Mouse (Mus musculus) 3134 (cell line): ENCODE measurements at regions not wholly inside any gene's neighbourhood (a gene's known extent, or its start where the extent isn't known, plus 50 kb on each side); places are given as distances from the start of the nearest gene placed in this dataset.

Experiments used
- DNase-seq: peaks from one replicate; pipeline ENCODE4 v3.0.0-alpha.2; 2011; ENCODE audit warnings: low spot score; ENCODE audit not compliant: insufficient read length; ENCODE audit errors: extremely low read depth

DNA sequence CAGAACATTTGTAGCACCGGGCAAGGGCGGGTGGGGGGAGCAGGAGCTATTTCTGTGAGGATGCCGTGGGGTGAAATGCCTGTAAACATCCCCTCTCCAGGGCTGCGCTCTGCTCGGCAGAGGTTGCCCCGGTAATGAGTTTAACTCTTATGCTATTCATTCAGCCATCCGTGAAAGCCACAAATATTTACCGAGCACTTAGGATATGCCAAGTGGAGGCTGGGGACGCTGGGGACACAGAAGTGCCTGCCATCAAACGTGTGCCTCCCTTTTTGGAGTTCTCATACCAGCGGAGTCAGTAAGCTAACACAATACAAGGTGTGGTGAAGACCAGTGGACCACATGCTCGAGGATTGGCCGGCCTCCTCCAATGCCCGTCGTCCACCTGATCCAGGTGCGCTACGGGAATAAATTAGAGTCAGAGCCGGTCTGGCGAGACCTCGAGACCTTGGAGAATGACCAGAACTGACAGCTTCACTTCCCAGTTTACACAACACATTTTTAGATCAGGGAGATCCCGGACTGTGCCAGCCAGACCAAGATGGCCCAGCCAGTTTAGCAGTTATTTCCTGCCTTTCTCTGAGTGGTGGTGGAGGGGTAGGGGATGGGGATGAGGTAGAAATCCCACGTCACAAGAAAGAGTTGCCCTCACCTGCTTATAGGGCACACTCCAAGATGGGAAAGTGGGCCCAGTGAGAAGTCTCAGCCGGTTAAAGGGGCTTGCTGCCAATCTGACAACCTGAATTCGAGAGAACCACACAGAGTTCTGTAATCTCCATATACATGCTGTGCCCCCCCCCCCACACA lies 134.4 kb downstream of the 2410131K14Rik start:
- peak; percentile 68 for DNase-seq

DNA sequence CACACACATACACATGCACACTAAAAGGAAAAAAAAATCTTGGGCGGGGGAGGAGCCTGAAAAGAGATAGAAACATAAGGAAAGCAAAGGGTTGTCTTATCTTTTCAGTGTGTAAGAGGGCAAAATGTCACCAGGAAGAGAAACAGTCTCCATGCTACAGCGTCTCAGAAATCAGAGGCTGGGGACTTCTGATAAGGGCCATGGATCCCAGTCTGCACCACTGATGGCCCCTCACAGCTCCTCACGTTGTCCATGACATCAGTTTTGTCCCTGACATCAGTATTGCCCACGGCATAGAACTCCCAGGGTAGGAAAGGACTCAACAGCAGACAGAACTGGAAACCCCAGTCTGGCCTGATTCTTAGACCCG lies 135.0 kb downstream of the 2410131K14Rik start:
- no peak for DNase-seq

DNA sequence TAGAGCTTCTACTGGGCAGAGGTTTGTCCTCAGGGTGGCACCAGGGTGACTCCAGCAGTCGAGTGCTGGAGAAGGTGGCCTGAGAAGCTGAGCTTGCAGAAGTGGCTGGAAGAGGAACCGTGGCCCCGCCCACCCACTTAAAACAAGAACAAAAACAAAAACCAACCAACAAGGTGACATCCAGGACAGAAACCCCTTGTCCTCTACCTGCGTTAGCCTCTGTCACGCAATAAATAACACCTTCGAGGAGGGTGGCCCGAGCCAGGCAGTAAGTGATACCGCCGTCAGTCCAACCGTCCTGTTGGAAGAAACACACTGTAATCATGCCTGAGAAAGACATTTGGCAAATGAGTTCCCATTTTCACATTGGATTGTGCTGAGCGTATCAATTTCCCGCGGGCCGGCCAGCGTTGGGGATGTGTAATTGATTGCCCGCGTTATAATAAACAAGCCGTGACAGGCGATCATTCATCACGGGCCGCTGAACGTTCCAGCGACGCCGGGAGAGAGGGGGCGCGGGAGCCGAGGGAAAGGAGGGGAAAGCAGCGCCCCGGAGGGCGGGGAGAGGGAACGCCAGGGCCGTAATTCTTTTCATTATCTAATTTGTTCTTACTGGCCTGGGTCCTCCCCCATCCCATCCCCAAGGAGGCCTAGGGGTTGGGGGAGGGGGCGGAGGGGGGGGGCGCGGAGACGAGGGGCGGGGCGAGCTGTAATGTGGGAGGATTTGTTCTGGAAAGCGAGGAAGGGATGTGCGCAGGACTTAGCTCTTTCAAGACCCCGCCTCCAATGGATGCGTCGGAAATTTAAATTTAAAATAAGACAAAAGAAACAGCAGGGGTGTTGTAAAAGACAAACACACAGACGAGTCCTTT lies 135.6 kb downstream of the 2410131K14Rik start:
- DNase-seq: peak; percentile 57

DNA sequence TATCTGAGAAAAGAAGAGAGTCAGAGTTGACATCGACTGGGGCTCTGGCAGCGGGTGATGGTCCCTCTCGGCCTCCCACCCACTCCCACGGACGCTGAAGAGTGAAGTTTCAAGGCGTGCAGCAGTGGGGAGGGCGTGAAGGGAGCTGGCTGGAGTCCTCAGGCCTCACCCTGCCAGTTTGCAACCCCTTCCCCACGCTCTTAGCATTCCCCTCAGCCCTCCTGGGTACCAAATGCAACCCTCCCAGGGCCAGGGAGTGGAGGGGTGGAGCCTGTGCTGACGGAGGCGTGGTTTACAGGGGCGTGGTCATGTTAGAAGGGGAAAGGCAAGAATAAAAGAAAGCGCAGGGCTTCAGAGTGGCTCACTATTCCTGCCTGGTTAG lies 136.3 kb downstream of the 2410131K14Rik start:
- DNase-seq: peak; percentile 65

DNA sequence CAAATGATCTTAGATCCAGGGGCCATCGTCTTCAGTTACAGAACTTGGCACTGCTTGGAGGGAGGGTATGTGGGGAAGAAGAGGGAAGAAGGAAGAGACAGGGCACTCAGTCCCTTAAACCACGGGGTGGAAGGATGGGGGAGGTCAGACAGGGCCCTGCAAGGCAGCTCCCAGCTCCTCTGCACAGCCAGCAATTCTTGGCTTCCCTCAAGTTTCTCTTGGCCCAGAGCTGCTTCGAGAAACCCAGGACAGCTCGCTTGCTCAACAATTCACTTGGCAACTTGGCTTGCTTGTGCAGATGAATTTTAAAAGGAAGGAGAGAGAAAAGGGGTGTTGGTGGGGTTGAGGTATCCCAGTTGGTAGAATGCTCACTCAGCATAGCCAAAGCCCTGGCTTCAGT lies 141.1 kb downstream of the 2410131K14Rik start:
- no peak for DNase-seq

DNA sequence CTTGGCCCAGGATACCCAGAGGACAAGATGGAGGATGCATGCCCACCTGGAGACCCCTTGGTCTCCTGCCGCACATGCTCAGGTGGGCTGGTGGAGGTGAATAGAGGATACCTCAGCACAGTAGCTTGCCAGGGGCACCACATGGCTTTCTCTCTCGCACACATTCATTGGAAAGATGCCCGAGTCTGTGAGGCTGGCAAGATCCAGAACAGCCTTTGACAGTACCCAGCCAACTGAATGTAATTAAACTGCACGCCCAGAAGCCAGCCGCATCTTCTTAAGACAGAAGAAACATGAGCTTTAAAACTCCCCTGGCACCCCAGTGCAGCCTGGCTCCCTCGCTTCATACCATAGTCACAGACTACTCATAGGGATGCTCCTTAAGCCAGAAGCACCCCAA lies 143.4 kb downstream of the 2410131K14Rik start:
- no peak for DNase-seq

DNA sequence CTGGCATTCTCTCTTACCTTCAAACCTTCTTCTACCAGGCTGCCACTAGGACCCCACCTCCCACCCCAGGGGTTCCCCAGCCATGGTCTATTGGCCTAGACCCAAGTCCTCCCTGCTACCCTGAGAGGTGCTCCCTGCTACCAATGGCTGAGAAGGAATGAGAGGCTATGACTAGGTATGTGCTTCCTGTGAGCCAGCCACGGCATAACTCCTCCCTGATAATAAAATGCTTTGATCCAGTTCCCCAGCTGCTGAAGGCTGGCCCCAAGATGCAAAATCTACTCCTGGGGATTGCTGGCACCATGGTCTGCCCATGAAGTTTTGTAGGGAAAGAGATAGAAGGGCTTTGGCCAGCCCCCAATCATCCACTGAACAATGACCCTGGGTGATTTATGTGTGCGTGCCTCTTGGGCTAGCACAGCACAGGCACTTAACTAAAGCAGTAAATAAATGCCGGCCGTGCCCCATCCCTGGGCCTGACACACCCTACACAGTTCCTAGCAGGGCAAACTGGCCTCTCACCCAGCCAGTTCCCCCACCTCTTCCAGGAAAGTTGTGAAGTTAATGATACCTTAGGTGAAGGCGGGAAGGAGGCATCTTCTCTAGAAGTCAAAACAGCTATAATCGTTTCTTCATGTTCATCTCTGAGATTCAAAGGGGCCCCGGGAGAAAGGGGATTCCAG lies 145.8 kb downstream of the 2410131K14Rik start:
- DNase-seq: no peak

DNA sequence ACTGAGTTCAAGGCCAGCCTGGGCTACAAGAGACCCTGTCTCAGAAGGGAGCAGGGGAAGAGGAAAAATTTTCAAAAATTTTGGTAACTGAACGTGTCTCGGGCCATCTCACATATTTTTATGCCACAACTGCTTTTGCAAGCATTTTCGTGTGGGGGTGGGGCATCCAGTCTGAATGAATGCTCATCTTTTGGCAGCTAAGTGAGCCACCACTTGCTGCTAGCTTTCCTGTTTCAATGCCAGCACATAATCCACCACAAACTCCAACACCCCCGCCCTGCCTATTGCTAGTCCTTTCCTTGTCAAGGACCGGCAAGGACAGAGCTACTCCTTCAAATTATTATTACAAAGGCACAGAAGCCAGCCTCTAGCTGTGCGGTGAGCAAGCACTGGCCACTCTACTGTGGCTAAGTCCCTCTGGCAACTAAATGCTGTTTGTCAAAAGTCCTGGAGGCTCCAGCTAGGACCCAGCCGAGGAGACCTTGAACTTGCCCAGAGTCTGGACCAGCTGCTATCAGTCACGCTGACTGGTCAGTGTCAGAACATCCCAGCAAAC lies 148.0 kb downstream of the 2410131K14Rik start:
- no peak for DNase-seq

DNA sequence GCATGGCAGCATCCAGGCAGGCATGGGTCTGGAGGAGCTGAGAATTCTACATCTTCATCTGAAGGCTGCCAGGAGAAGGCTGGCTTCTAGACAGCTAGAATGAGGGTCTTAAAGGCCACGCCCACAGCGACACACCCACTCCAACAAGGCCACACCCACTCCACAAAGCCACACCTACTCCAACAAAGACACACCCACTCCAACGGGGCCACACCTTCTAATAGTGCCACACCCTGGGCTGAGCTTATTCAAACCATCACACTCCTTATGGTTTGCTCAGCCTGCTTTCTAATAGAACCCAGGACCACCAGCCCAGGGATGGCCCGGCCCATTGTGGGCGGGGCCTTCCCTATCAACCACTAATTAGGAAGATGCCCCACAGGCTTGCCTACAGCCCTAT lies 149.0 kb downstream of the 2410131K14Rik start:
- DNase-seq: no peak

DNA sequence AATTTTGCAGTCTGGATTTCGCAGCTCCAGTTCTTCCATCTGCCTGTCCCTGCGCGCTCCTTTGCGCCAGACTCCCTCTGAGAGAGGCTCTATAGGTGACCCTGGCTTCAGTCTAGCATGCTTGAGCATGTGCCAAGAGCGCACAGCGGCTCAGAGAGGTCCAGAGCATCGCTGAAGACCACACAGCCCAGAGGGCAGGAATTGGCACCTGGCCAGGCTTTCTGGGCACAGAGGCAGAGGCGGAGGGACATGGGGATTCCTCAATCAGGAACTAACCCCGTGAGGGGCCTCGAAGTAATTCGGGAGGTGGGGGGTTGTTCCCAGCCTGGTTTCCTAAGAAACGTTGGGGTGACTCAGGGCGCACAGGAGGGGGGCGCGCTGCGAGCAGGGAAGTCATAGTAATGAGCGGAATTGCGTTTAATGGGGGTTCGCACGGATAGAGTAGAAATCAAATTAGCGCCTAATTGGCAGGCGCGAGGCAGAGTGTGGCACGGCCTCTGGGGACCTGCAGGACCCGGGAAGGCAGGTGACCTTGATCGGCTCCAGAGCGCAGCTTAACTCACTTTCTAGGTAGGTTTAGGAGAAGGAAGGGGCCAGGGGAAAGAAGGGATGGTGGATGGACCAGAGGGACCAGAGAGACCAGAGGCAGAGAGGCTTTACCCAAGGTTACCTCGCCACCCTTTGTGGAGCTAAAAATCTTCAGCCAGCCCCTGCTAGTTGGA lies 151.1 kb downstream of the 2410131K14Rik start:
- DNase-seq: no peak

DNA sequence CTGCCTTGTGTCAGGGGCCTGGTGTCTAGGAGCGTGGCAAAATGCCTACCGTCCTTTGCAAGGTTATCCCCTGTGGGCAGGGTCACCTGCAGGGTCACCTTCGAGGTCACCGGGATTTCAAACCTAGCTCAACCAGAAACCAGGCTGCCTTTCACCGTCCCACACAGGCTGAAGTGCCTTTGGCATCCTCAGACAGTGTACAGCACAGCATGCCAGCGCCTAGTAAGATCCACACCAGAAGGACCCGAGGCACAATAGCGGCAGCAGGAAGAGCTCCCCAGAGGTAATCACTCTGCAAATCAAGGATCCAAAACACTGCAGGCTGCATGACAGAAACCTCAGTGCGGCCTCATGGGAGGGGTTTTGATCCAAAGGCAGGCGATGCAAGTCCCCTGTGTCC lies 155.9 kb downstream of the 2410131K14Rik start:
- peak; percentile 74 for DNase-seq

DNA sequence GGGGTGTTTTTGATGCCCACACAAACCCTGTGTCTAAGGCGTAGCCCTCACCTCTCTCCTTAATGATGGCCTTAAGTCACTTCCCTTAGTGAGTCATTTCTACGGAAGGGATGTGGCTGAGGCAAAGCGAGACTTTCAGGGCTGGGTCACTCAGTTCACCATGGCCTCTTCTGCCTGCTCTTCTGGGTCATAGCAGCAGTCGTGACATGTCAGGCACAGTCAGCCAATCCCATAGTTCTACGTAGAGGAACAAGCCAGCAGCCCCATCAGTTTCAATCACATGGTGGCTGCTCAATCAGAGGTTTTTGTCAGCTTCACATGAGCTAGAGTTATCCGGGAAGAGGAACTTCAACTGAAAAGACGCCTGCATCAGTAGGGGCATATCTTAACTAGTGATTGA lies 156.1 kb upstream of the Med13l start:
- DNase-seq: no peak

DNA sequence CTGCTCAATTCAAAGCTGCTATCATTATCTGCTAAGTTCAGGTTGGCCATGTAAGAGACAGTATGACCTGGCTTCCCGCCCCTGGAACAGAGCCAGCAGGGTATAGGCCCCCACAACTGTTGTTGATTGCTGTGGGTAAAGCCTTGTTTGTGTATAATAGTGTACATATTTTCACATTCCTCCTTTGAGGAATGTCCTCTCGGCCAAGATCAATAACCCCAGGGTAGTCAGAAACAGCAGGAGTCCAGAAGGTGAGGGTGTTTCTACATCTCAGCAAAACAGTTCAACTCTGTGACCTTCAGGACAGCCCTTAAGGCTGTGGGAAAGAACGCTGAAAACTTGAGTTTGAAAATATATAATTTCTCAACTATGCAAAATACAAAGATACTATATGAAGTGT lies 155.1 kb upstream of the Med13l start:
- no peak for DNase-seq

DNA sequence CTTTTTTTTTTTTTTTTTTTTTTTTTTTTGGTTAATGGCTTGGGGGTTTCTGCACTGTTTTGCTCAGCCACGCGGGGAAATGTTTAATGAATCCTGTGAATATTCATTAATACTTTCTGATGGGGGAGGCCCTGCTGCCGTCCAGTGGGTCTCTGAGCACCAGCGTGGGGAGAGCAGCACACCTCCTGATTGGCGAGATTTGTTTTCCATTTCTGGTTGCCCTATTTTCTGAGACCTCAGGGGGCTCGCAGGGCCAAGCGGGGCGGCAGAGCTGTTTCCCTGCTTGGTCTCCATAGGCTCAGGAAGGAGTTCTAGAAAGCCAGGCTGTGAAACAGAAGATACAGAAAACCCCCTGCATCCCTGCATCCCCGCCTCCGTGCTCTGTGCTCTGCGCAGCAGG lies 153.0 kb upstream of the Med13l start:
- no peak for DNase-seq

DNA sequence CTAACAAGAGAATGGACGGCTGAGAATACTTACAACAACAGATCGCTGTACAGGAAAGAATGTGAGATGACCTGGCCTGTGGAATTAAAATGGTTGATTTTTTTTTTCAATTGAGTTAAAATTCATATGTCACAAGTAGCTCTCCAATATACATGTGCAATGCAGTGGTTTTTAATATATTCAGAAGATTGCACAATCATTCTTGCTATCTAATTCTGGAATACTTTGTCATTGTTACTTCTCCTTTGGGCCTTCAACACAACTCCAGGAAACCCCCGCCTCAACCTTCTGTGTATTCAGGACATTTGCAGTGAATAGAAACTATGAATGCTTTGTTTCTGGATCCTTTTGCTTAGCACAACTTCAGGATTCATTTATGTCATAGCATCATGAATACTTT lies 152.5 kb upstream of the Med13l start:
- DNase-seq: no peak

DNA sequence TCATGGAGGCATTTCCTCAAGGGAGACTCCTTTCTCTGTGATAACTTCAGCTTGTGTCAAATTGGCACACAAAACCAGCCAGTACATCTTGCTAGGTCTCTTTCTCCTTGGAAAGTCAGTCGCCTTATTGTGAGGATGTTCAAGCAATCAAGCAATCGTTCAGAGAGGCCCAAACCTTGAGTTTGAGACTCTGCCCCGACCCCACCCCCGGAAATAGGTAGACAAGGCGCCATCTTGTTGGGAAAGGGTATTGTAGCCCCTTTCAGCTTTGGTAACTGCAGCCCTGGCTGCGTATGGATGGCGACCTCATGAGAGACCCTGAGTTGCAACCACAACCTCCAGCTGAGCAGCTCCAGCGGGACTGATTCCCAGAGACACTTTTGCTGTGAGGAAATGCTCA lies 151.7 kb upstream of the Med13l start:
- no peak for DNase-seq

DNA sequence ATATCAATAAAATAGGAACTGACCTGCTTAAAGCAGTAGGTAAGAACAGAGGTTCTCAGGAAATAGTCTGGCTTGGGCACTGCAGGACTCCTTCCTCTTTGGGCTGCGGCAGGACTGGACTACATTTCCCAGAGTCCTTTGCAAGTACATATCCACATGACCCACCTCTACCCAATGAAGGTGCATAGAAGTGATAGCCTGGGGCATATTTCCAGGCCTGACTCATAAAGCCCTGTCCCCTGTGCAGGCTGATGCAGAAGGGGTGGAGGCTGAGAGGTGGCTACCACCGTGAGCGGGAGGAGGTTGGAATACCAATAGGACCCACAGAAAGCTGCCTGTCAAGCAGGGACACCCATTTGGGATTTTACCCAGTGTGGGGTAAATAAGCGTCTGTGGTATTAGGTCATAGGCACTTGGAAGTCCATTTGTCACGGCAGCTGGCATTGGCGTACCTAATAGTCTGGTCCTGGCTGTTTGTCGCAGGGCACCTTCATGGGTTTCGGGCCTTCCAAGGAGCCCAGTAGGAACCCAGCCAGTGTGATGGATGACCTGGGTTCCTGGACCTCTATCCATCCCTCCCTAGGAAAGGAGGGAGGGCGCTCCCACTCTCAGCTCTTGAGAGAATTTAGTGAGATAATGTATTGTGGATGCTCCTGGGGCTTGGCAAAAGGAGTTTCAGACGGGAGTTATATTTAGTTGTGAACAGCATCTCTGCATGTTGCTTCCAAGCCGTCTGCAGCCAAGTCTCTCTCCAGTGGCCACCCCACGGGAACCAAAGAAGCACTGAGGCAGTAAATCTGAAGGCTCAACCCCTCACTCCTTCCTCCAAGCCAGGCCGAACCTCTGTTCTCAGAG lies 146.8 kb upstream of the Med13l start:
- peak; percentile 82 for DNase-seq

DNA sequence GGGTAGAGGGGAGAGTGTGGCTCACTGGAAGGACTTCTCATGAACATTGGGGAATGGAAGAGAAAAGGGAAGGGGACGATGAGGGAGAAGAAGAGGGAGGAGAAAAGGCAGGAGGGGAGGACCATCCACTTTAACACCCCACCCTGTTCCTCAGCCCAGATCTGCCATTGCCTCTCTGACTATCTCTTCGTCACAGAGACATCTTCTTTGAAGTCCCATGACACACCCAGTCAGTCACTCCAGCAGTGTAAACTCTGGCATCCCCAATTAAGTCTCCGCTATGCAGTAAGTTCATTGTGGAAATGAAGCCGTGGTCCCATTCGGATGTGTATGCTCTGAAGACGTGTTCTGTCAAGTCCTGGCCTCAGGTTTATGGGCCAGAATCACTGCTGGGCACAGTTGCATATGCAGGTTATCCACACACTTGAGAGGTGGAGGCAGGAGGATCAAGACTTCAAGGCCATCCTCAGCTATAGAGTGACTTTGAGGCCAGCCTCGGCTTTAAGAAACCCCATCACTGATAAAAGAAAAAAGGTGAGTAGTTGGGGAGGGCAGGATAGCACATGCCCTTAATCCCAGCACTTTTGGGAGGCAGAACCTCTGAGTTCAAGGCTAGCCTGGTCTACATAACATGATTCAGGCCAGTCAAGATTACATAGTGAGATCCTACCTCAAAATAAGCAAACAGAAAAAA lies 141.0 kb upstream of the Med13l start:
- DNase-seq: no peak
